Mouse (Mus musculus) G1E (cell line): ENCODE data around the gene Gm4756.

Source experiments
- CTCF ChIP-seq: IDR thresholded peaks from 2 replicates; pipeline ENCODE4 v1.5.1; 2012; ENCODE audit warnings: low read depth, low read length, inconsistent platforms, mixed read lengths
- GATA1 ChIP-seq: IDR thresholded peaks from 2 replicates; pipeline ENCODE4 v1.6.1; 2012; ENCODE audit warnings: borderline replicate concordance, low read length, inconsistent platforms, mixed read lengths

GRCm38 (mm10) chr12:72594001-72594400 is 55.5 kb downstream of the Gm4756 start:
- TF ChIP-seq CTCF (no peak), GATA1 (no peak)
